Mouse (Mus musculus) G1E-ER4 (cell line): ENCODE measurements around the gene Fubp3. TPM values are rescaled to one million over a fixed set of nuclear protein-coding genes. Genes with fewer than 3 reads are reported as not detected.

Experiments used
- GATA1 ChIP-seq: IDR thresholded peaks from one replicate; pipeline ENCODE4 v1.8.0; 2012; ENCODE audit warnings: low read length, inconsistent platforms
- polyA plus RNA-seq: library from polyadenylated mRNA; stranded (reverse); fragments of >175 nt; gene quantifications from 2 replicates; pipeline ENCODE4 v1.2.3, GENCODE M21; 2012

Fubp3 gene
- polyA plus RNA-seq, 1 experiment, result 259 TPM

GRCm38 (mm10) chr2:31640609-31641507 lies 68.4 kb downstream of the Fubp3 start:
- TF ChIP-seq GATA1, result no peak

GRCm38 (mm10) chr2:31641508-31641830 lies 69.0 kb downstream of the Fubp3 start:
- TF ChIP-seq GATA1, result no peak

GRCm38 (mm10) chr2:31641929-31642328 lies 69.5 kb downstream of the Fubp3 start:
- no peak for TF ChIP-seq GATA1

- no peak for TF ChIP-seq GATA1
These were observed 81.8 kb downstream of the Fubp3 start for GRCm38 (mm10) chr2:31653971-31654853.

GRCm38 (mm10) chr2:31654854-31655559 lies 82.6 kb downstream of the Fubp3 start:
- TF ChIP-seq GATA1, result no peak

- TF ChIP-seq GATA1, result no peak
These were observed 83.9 kb downstream of the Fubp3 start for GRCm38 (mm10) chr2:31656374-31656773.

GRCm38 (mm10) chr2:31662939-31663803 lies 90.7 kb downstream of the Fubp3 start:
- TF ChIP-seq GATA1, result no peak

- TF ChIP-seq GATA1, result no peak
These were observed 91.3 kb downstream of the Fubp3 start for GRCm38 (mm10) chr2:31663804-31664180.

Other genes starting within 250 kb of the Fubp3 start
- not detected in 2 replicates for gene Ass1, start 102.4 kb upstream of the Fubp3 start, polyA plus RNA-seq
- gene Prdm12, start 67.4 kb downstream of the Fubp3 start, polyA plus RNA-seq, result not detected in 2 replicates
- 21.5 and 27.9 TPM in 2 replicates for gene Exosc2, start 98.1 kb downstream of the Fubp3 start, polyA plus RNA-seq
- 62.9 and 63.8 TPM in 2 replicates for gene Abl1, start 115.7 kb downstream of the Fubp3 start, polyA plus RNA-seq
- gene Qrfp, start 237.9 kb downstream of the Fubp3 start, polyA plus RNA-seq, result not detected in 2 replicates